Mouse (Mus musculus) kidney, postnatal 0 days (tissue): ENCODE data around the gene 5430419D17Rik. TPM values are rescaled to one million over a fixed set of nuclear protein-coding genes. Genes with fewer than 3 reads are reported as not detected.

Source experiments
- ATAC-seq: fragments of 200-750 bp; cut with Nextera tagmentation; replicated peaks from 2 replicates; pipeline ENCODE4 v1.8.0; 2017; ENCODE audit warnings: low read depth, moderate number of reproducible peaks, moderate TSS enrichment, moderate library complexity; ENCODE audit not compliant: low FRiP score
- DNase-seq: peaks from one replicate; pipeline ENCODE4 v3.0.0-alpha.2; 2016; ENCODE audit warnings: low spot score
- H3K27ac ChIP-seq: fragments of 300-500 bp; sonication (generic); 2 replicates; pipeline ENCODE4 v1.5.1; 2014; ENCODE audit warnings: mild to moderate bottlenecking
- H3K27me3 ChIP-seq: fragments of 300-500 bp; sonication (generic); 2 replicates; pipeline ENCODE4 v1.6.1; 2014; ENCODE audit warnings: low read length, mixed read lengths; ENCODE audit not compliant: insufficient read depth
- H3K36me3 ChIP-seq: fragments of 300-500 bp; sonication (generic); 2 replicates; pipeline ENCODE4 v1.6.1; 2014; ENCODE audit warnings: low read length, mixed read lengths; ENCODE audit not compliant: insufficient read depth
- H3K4me1 ChIP-seq: fragments of 300-500 bp; sonication (generic); replicated peaks from 2 replicates; pipeline ENCODE4 v1.6.1; 2014; ENCODE audit warnings: antibody characterized with exemption, low read length, mixed read lengths; ENCODE audit not compliant: insufficient read depth
- H3K4me2 ChIP-seq: fragments of 300-500 bp; sonication (generic); 2 replicates; pipeline ENCODE4 v1.6.1; 2014; ENCODE audit warnings: mild to moderate bottlenecking, low read length, moderate library complexity, mixed read lengths
- H3K4me3 ChIP-seq: fragments of 300-500 bp; sonication (generic); replicated peaks from 2 replicates; pipeline ENCODE4 v1.5.1; 2014; ENCODE audit warnings: low read depth, low read length
- H3K9ac ChIP-seq: fragments of 300-500 bp; sonication (generic); 2 replicates; pipeline ENCODE4 v1.6.1; 2014; ENCODE audit warnings: low read depth, low read length
- H3K9me3 ChIP-seq: fragments of 300-500 bp; sonication (generic); replicated peaks from 2 replicates; pipeline ENCODE4 v1.6.1; 2016; ENCODE audit warnings: low read length, inconsistent platforms, mixed read lengths
- CTCF ChIP-seq: IDR thresholded peaks from 2 replicates; pipeline ENCODE4 v1.5.1; 2016; ENCODE audit warnings: antibody characterized with exemption, low read depth, mild to moderate bottlenecking, moderate library complexity
- WGBS: fragments of 180-500 bp; shearing (Covaris S2); extraction: QIAGEN DNeasy Blood & Tissue Kit; methylation state at CpG from one replicate; pipeline ENCODE4 v1.1.7; 2014; 5-methylcytosine and 5-hydroxymethylcytosine counted together
- polyA plus RNA-seq: library from polyadenylated mRNA; unstranded; fragments of >200 nt; fragmentation: Nextera tagmentation; extraction: Ambion mirVana; gene quantifications from 2 replicates; pipeline ENCODE4 v1.2.1, GENCODE M21; 2015

The 5430419D17Rik gene
- polyA plus RNA-seq: not detected in 2 replicates

- Histone ChIP-seq H3K9me3 (no peaks in the 10 kb centered on the region), H3K36me3 (no peaks in the 10 kb centered on the region), H3K27me3 (no peaks in the 10 kb centered on the region), H3K9ac (no peak within 1 kb of the TSS), H3K4me1 (no peaks in the 10 kb centered on the region), H3K4me2 (no peak within 1 kb of the TSS), H3K4me3 (no peak within 1 kb of the TSS), H3K27ac (no peak within 1 kb of the TSS)
- DNase-seq (no peak), ATAC-seq (no peak)
- TF ChIP-seq CTCF: no peak
- 91% methylated on average over 9 of the region's 9 CpGs for WGBS
These were observed at the start of gene 5430419D17Rik for GRCm38 (mm10) chr7:131174121-131174520. Gene 5430419D17Rik (plus strand): TSS chr7:131174402.

GRCm38 (mm10) chr7:131130021-131130420 lies 44.2 kb upstream of the 5430419D17Rik start:
- Histone ChIP-seq H3K27ac (no peak overlapping the region), H3K4me1 (no peaks in the 10 kb centered on the region), H3K9ac (no peak overlapping the region), H3K4me3 (no peak overlapping the region), H3K9me3 (no peaks in the 10 kb centered on the region), H3K27me3 (no peaks in the 10 kb centered on the region), H3K4me2 (no peak overlapping the region), H3K36me3 (no peaks in the 10 kb centered on the region)
- whole genome bisulfite sequencing: 78% methylated on average over 12 of the region's 12 CpGs
- DNase-seq: no peak
- TF ChIP-seq CTCF: no peak
- ATAC-seq: no peak

- Histone ChIP-seq H3K4me3 (no peak overlapping the region), H3K9me3 (no peaks in the 10 kb centered on the region), H3K27ac (no peak overlapping the region), H3K36me3 (no peaks in the 10 kb centered on the region), H3K27me3 (no peaks in the 10 kb centered on the region), H3K4me1 (no peaks in the 10 kb centered on the region), H3K9ac (no peak overlapping the region), H3K4me2 (no peak overlapping the region)
- ATAC-seq: no peak
- WGBS: 82% methylated on average over 3 of the region's 3 CpGs
- DNase-seq: no peak
- TF ChIP-seq CTCF: no peak
These were observed 41.0 kb upstream of the 5430419D17Rik start for GRCm38 (mm10) chr7:131133181-131133580.

- no peak within 1 kb of the TSS for H3K4me3 ChIP-seq
- no peak within 1 kb of the TSS for H3K9ac ChIP-seq
- H3K27me3 ChIP-seq: no peaks in the 10 kb centered on the region
- no peak within 1 kb of the TSS for H3K27ac ChIP-seq
- H3K36me3 ChIP-seq: no peaks in the 10 kb centered on the region
- no peaks in the 10 kb centered on the region for H3K4me1 ChIP-seq
- ATAC-seq (no peak), DNase-seq (no peak)
- 73% methylated on average over 2 of the region's 2 CpGs for WGBS
- no peaks in the 10 kb centered on the region for H3K9me3 ChIP-seq
- TF ChIP-seq CTCF: no peak
- no peak within 1 kb of the TSS for H3K4me2 ChIP-seq
These were observed 28.0 kb upstream of the 5430419D17Rik start, which contains the start of gene 4933402N03Rik for GRCm38 (mm10) chr7:131146214-131146613. Gene 4933402N03Rik (minus strand): TSS chr7:131146314.

- Histone ChIP-seq H3K27me3 (no peaks in the 10 kb centered on the region), H3K36me3 (no peaks in the 10 kb centered on the region), H3K4me2 (no peak overlapping the region), H3K4me1 (no peaks in the 10 kb centered on the region), H3K4me3 (no peak overlapping the region), H3K9ac (no peak overlapping the region), H3K9me3 (no peaks in the 10 kb centered on the region), H3K27ac (no peak overlapping the region)
- DNase-seq (no peak), ATAC-seq (no peak)
- TF ChIP-seq CTCF: no peak
- 80% methylated on average over 3 of the region's 3 CpGs for WGBS
These were observed 24.0 kb upstream of the 5430419D17Rik start for GRCm38 (mm10) chr7:131150179-131150578.

GRCm38 (mm10) chr7:131153044-131153443 lies 21.2 kb upstream of the 5430419D17Rik start:
- Histone ChIP-seq H3K27ac (no peak overlapping the region), H3K4me3 (no peak overlapping the region), H3K36me3 (no peaks in the 10 kb centered on the region), H3K9ac (no peak overlapping the region), H3K4me2 (no peak overlapping the region), H3K9me3 (no peaks in the 10 kb centered on the region), H3K27me3 (no peaks in the 10 kb centered on the region), H3K4me1 (no peaks in the 10 kb centered on the region)
- no peak for ATAC-seq
- no peak for TF ChIP-seq CTCF
- WGBS: 65% methylated on average over 5 of the region's 5 CpGs
- DNase-seq: no peak

- whole genome bisulfite sequencing: 66% methylated on average over 7 of the region's 7 CpGs
- H3K36me3 ChIP-seq: no peaks in the 10 kb centered on the region
- H3K27me3 ChIP-seq: no peaks in the 10 kb centered on the region
- no peak overlapping the region for H3K4me2 ChIP-seq
- no peak for ATAC-seq
- no peak for DNase-seq
- no peaks in the 10 kb centered on the region for H3K4me1 ChIP-seq
- H3K9me3 ChIP-seq: no peaks in the 10 kb centered on the region
- no peak for TF ChIP-seq CTCF
- no peak overlapping the region for H3K4me3 ChIP-seq
- H3K27ac ChIP-seq: no peak overlapping the region
- H3K9ac ChIP-seq: no peak overlapping the region
These were observed 12.0 kb upstream of the 5430419D17Rik start for GRCm38 (mm10) chr7:131162251-131162650.
